8 mouse cellular contexts compared by ENCODE assay signal in the genomic region with DNA sequence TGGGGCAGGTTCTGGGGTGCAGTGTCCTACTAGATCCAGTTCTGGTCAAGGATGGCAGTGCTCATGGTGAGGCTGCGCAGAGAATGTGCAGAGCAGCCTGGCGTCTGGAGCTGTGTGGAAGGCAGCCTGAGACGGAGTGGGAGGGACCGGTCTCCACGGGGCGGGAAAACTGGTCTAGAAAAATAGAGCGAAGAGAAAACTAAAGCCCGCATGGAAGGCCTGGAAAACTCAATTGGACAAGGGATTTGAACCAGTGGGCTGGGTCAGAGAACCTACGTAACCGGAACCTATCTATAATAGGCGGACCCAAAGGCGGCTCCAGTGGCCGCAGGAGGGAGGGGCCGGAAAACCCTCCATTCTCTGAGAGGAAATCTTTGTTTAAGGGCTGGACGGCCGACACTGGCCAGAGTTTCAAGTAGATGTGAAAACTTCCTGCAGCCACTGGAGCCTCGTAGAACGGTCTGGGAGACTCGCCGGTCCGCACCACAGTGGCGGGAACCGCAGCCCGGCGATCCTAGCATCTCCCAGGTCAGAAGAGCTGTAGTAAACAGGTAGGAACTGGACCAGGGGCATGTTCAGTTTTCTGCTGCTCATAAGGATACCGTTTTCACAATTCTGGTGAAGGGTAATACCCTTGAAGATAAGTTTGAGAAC. TPM values are rescaled to one million over a fixed set of nuclear protein-coding genes. Genes with fewer than 3 reads are reported as not detected.
A peak's percentile ranks its signal among the peaks of the same experiment; 100 is the strongest.
DNase-seq lines count a peak whose midpoint lies in the region; ATAC-seq lines count a peak whose summit lies in the region.

A gene (plus strand): TSS at position 399 of the 654 bp plus-strand sequence.

- intact Hi-C loops in left cerebral cortex, postnatal 14 days (cut with DNase I): no loop called here

- peak within 1 kb of the TSS; percentile 44 for H3K4me3 ChIP-seq in intestine, embryonic 14.5 days (ENCODE audit: low read depth, low read length)

- no peaks in the 10 kb centered on the region for H3K27me3 ChIP-seq in intestine, embryonic 14.5 days (replicated peaks; ENCODE audit: control insufficient read depth, insufficient read depth, low read length)

- peak within 1 kb of the TSS; percentile 50 for H3K9ac ChIP-seq in intestine, embryonic 14.5 days (ENCODE audit: low read length)

- H3K4me2 ChIP-seq in intestine, embryonic 14.5 days (ENCODE audit: low read length): peak within 1 kb of the TSS; percentile 61

- 0 out of 2 replicates have a peak, but pooled peaks cover 7% of the 10 kb centered on the region for H3K4me1 ChIP-seq in intestine, embryonic 14.5 days (replicated peaks; ENCODE audit: control insufficient read depth, insufficient read depth, low read length)

- no peaks in the 10 kb centered on the region for H3K9me3 ChIP-seq in intestine, embryonic 14.5 days (ENCODE audit: control insufficient read depth, low read length)

- DNase-seq in adrenal gland, adult 18-20 months (ENCODE audit: low spot score in 2 of 2): peak; percentile 67 to 74
- DNase-seq in embryo, embryonic 11 days: peak; percentile 93
- DNase-seq in gastrocnemius, postnatal 25 days: peak; percentile 82
- DNase-seq in intestine, embryonic 14.5 days (ENCODE audit: low spot score): peak; percentile 85
- peak; percentile 79 for DNase-seq in left cerebral cortex, postnatal 14 days (ENCODE audit: low spot score in 2 of 2)
- peak; percentile 93 for DNase-seq in mesoderm, embryonic 11.5 days (ENCODE audit: low read depth, low spot score)
- DNase-seq in right cerebral cortex, postnatal 36 days (ENCODE audit: low spot score in 2 of 2): peak; percentile 75 to 86
- peak; percentile 90 for DNase-seq in yolk sac, embryonic 10.5 days (ENCODE audit: low spot score)

- ATAC-seq in intestine, embryonic 14.5 days (replicated peaks; ENCODE audit: low FRiP score, low TSS enrichment, low read depth): peak; percentile 99

- peak within 1 kb of the TSS; percentile 81 for H3K27ac ChIP-seq in intestine, embryonic 14.5 days (ENCODE audit: low read depth)

- 3% methylated on average over 26 of the region's 26 CpGs for WGBS in intestine, embryonic 14.5 days

- peaks cover 10% of the 10 kb centered on the region; the same call in 1 of the 2 replicates for H3K36me3 ChIP-seq in intestine, embryonic 14.5 days (ENCODE audit: control insufficient read depth, insufficient read depth, low read length)

RNA-seq across cellular contexts. Expression of the gene that starts here (rescaled TPM):
- 1 to 10 TPM; 4.7 to 5.0 TPM for total RNA-seq in adrenal gland, adult 18-20 months (2021)
- total RNA-seq in gastrocnemius, postnatal 25 days (2021): 1 to 10 TPM; 1.4 to 1.7 TPM
- 11.1 and 13.2 TPM in 2 replicates for polyA plus RNA-seq in intestine, embryonic 14.5 days (2014; fragmentation: Nextera tagmentation; extraction: Ambion mirVana)
- 1 to 10 TPM; 7.8 TPM for total RNA-seq in left cerebral cortex, postnatal 14 days (2021)

Comparison
In these comparisons a context has a peak if more than half of its experiments do, and no peak if none do; other contexts are left out.
1. Peak in every context shown above with its lines: DNase-seq, ATAC-seq, H3K4me3 ChIP-seq and H3K27ac ChIP-seq.